Mouse (Mus musculus) forebrain, embryonic 14.5 days (tissue): ENCODE measurements around the gene Tdgf1. TPM values are rescaled to one million over a fixed set of nuclear protein-coding genes. Genes with fewer than 3 reads are reported as not detected.

Source experiments
- ATAC-seq: fragments of 200-750 bp; cut with Nextera tagmentation; 2 replicates; pipeline ENCODE4 v1.8.0; 2017; ENCODE audit warnings: mild to moderate bottlenecking, moderate library complexity
- DNase-seq: peaks from one replicate; pipeline ENCODE4 v3.0.0-alpha.2; 2015; ENCODE audit warnings: low spot score
- H3K27ac ChIP-seq: fragments of 300-500 bp; sonication (generic); 2 replicates; pipeline ENCODE4 v1.5.1; 2014; ENCODE audit warnings: low read depth, mild to moderate bottlenecking, control low read depth, low read length, moderate library complexity
- H3K27me3 ChIP-seq: fragments of 300-500 bp; sonication (generic); replicated peaks from 2 replicates; pipeline ENCODE4 v1.6.1; 2014; ENCODE audit warnings: low read length, control low read depth, mixed read lengths; ENCODE audit not compliant: control insufficient read depth, insufficient read depth
- H3K36me3 ChIP-seq: fragments of 300-500 bp; sonication (generic); 2 replicates; pipeline ENCODE4 v1.6.1; 2014; ENCODE audit warnings: low read length, control low read depth; ENCODE audit not compliant: control insufficient read depth, insufficient read depth
- H3K4me1 ChIP-seq: fragments of 300-500 bp; sonication (generic); 2 replicates; pipeline ENCODE4 v1.6.1; 2014; ENCODE audit warnings: antibody characterized with exemption, low read length, control low read depth; ENCODE audit not compliant: control insufficient read depth, insufficient read depth
- H3K4me2 ChIP-seq: fragments of 300-500 bp; sonication (generic); 2 replicates; pipeline ENCODE4 v1.6.1; 2014; ENCODE audit warnings: mild to moderate bottlenecking, control low read depth, low read length
- H3K4me3 ChIP-seq: fragments of 300-500 bp; sonication (generic); 2 replicates; pipeline ENCODE4 v1.5.1; 2014; ENCODE audit warnings: low read depth, low read length, control low read depth
- H3K9ac ChIP-seq: fragments of 300-500 bp; sonication (generic); 2 replicates; pipeline ENCODE4 v1.6.1; 2014; ENCODE audit warnings: mild to moderate bottlenecking, low read length, control low read depth, moderate library complexity
- H3K9me3 ChIP-seq: fragments of 300-500 bp; sonication (generic); replicated peaks from 2 replicates; pipeline ENCODE4 v1.6.1; 2016; ENCODE audit warnings: low read length, control low read depth, mixed read lengths; ENCODE audit not compliant: control insufficient read depth
- WGBS: fragments of 180-500 bp; shearing (Covaris S2); extraction: QIAGEN DNeasy Blood & Tissue Kit; methylation state at CpG from one replicate; pipeline ENCODE4 v1.1.7; 2014; 5-methylcytosine and 5-hydroxymethylcytosine counted together
- polyA plus RNA-seq: library from polyadenylated mRNA; unstranded; fragments of >200 nt; fragmentation: Nextera tagmentation; extraction: Ambion mirVana; gene quantifications from 2 replicates; pipeline ENCODE4 v1.2.1, GENCODE M21; 2014

Tdgf1 gene
- polyA plus RNA-seq, 1 experiment from 2014 or later, result not detected

DNA sequence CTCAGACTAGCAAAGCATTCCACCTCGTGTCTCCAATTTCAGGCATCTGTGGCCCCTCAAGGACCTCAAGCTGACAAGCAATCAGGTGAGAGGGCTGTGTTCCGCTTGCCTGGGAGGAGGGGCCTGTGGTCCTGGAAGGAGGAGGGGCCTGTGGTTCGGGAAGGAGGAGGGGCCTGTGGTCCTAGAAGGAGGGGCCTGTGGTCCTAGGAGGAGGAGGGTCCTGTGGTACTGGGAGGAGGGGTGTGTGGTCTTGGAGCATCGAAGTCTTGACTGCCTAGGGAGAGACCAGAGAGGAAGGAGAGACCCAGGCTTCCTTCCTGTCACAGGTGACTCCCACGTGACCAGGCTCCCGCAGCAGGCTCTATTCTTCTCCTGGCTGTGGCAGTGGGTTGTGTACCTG is 49.4 kb downstream of the Tdgf1 start:
- peak overlapping the region; percentile 23; the same call in 1 of the 2 replicates for H3K4me2 ChIP-seq
- peaks cover 6% of the 10 kb centered on the region; the same call in 1 of the 2 replicates for H3K4me1 ChIP-seq
- peak; percentile 17 for DNase-seq
- no peaks in the 10 kb centered on the region for H3K36me3 ChIP-seq
- no peak overlapping the region for H3K27ac ChIP-seq
- ATAC-seq, result peak; percentile 37; the same call in 1 of the 2 replicates
- H3K9ac ChIP-seq, result no peak overlapping the region
- no peak overlapping the region for H3K4me3 ChIP-seq
- H3K27me3 ChIP-seq, result no peaks in the 10 kb centered on the region
- no peaks in the 10 kb centered on the region for H3K9me3 ChIP-seq
- WGBS, result 5% methylated on average over 6 of the region's 6 CpGs

GRCm38 (mm10) chr9:110895994-110896393 is 50.0 kb downstream of the Tdgf1 start:
- no peak overlapping the region for H3K4me3 ChIP-seq
- no peaks in the 10 kb centered on the region for H3K9me3 ChIP-seq
- 12% methylated on average over 7 of the region's 7 CpGs for WGBS
- no peak overlapping the region for H3K27ac ChIP-seq
- H3K36me3 ChIP-seq, result no peaks in the 10 kb centered on the region
- H3K4me1 ChIP-seq, result peaks cover 6% of the 10 kb centered on the region; the same call in 1 of the 2 replicates
- H3K27me3 ChIP-seq, result no peaks in the 10 kb centered on the region
- DNase-seq (no peak), ATAC-seq (peak; percentile 48; the same call in 1 of the 2 replicates)
- no peak overlapping the region for H3K9ac ChIP-seq
- peak overlapping the region; percentile 23; the same call in 1 of the 2 replicates for H3K4me2 ChIP-seq

GRCm38 (mm10) chr9:110895507-110895906 is 50.5 kb downstream of the Tdgf1 start:
- no peak overlapping the region for H3K27ac ChIP-seq
- no peaks in the 10 kb centered on the region for H3K36me3 ChIP-seq
- no peak for DNase-seq
- no peaks in the 10 kb centered on the region for H3K27me3 ChIP-seq
- H3K9me3 ChIP-seq, result no peaks in the 10 kb centered on the region
- no peak for ATAC-seq
- H3K4me3 ChIP-seq, result no peak overlapping the region
- no peak overlapping the region for H3K9ac ChIP-seq
- H3K4me2 ChIP-seq, result no peak overlapping the region
- WGBS, result 51% methylated on average over 5 of the region's 5 CpGs
- peaks cover 6% of the 10 kb centered on the region; the same call in 1 of the 2 replicates for H3K4me1 ChIP-seq

DNA sequence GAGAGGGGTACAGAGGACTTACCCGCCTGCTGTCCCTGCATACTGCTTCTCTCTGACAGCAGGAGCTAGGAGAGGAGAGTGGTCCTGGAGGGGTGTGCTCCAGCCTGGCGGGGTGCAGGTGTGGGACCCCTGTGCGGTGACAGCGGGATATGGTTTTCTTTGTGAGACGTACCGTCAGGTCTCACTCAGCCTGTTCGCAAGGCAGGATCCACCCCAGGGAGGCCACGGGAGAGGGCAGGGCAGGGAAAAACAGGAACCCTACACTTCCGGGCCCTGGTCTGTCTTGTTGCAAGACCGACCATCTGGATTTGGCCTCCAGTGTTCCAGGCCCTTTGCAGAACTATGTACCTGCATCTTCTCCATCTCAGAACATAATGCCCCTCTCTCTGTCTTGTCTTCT is 52.5 kb downstream of the Tdgf1 start:
- Histone ChIP-seq H3K27me3 (no peaks in the 10 kb centered on the region), H3K4me1 (peaks cover 6% of the 10 kb centered on the region; the same call in 1 of the 2 replicates), H3K27ac (no peak overlapping the region), H3K36me3 (no peaks in the 10 kb centered on the region), H3K4me2 (no peak overlapping the region), H3K9me3 (no peaks in the 10 kb centered on the region), H3K9ac (no peak overlapping the region), H3K4me3 (no peak overlapping the region)
- WGBS, result 69% methylated on average over 10 of the region's 10 CpGs
- no peak for DNase-seq
- no peak for ATAC-seq

DNA sequence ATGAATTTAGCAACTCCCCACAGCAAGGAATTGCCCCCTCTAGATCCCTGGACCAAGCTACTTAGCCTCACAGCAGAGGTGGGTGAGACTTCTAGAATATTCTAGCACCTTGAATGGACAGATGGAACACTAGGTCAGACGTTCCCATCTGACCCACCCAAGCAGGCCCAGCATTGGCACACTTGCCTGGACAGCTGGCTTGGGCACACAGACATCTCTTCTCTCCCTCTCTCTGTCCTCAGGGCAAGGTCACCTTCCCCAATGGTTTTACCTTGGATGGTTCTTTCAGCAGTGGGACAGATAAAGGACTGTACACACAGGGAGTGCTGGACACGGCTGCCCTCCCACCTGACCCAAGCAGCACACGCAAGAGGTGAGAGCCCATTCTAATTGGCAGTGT is 53.4 kb downstream of the Tdgf1 start:
- H3K27ac ChIP-seq, result no peak overlapping the region
- no peak for DNase-seq
- H3K9ac ChIP-seq, result no peak overlapping the region
- no peaks in the 10 kb centered on the region for H3K9me3 ChIP-seq
- H3K4me1 ChIP-seq, result peaks cover 6% of the 10 kb centered on the region; the same call in 1 of the 2 replicates
- no peak for ATAC-seq
- H3K27me3 ChIP-seq, result no peaks in the 10 kb centered on the region
- no peaks in the 10 kb centered on the region for H3K36me3 ChIP-seq
- WGBS, result 87% methylated on average over 3 of the region's 3 CpGs
- no peak overlapping the region for H3K4me3 ChIP-seq
- no peak overlapping the region for H3K4me2 ChIP-seq

- Histone ChIP-seq H3K36me3 (no peaks in the 10 kb centered on the region), H3K4me1 (peaks cover 4% of the 10 kb centered on the region; the same call in 1 of the 2 replicates), H3K4me3 (no peak overlapping the region), H3K9me3 (no peaks in the 10 kb centered on the region), H3K9ac (no peak overlapping the region), H3K27me3 (no peaks in the 10 kb centered on the region), H3K27ac (no peak overlapping the region), H3K4me2 (no peak overlapping the region)
- DNase-seq (no peak), ATAC-seq (no peak)
- WGBS, result 86% methylated on average over 12 of the region's 12 CpGs
Measured at GRCm38 (mm10) chr9:110891077-110891828, 54.7 kb downstream of the Tdgf1 start.

GRCm38 (mm10) chr9:110890026-110890783 is 55.8 kb downstream of the Tdgf1 start:
- Histone ChIP-seq H3K9ac (no peak overlapping the region), H3K27ac (no peak overlapping the region), H3K4me3 (no peak overlapping the region), H3K36me3 (no peaks in the 10 kb centered on the region), H3K4me2 (no peak overlapping the region), H3K27me3 (no peaks in the 10 kb centered on the region), H3K4me1 (no peaks in the 10 kb centered on the region), H3K9me3 (no peaks in the 10 kb centered on the region)
- DNase-seq, result no peak
- no peak for ATAC-seq
- WGBS, result 8% methylated on average over 20 of the region's 21 CpGs
